Mouse (Mus musculus): ENCODE results near the gene Gm21677. TPM values are rescaled to one million over a fixed set of nuclear protein-coding genes. Genes with fewer than 3 reads are reported as not detected.
"Not testable (repeated sequence)": the region's sequence is repeated elsewhere in the genome, so short reads cannot be mapped to it uniquely, and the experiment has no call there.

Gene Gm21677
- polyA plus RNA-seq (2015; fragmentation: Nextera tagmentation; extraction: Ambion mirVana): not detected in 2 replicates

DNA sequence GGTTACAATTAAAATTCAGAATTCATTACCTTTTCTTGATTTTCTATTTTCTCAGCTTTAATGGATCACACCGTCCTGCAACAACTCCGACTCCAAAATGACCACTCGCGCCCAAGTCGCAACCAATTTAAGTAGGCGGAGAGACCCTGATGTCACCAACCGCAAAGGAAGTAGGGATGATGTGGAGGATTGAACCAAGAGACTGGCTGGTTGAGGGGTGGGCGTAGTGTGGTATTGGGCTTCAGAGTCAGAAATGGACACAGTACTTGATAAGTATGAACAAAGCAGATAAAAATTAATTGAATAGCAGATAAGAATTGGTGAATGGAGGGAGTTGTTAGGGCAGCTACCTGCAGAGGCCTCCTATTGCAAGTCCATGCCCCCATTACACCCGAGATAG, at the start of gene Gm21677:
TSS of gene Gm21677 (minus strand) at position 101 of the 400 bp plus-strand sequence.
- H3K27ac ChIP-seq; H3K4me2 ChIP-seq; H3K36me3 ChIP-seq (replicated peaks); H3K4me1 ChIP-seq; ATAC-seq (replicated peaks); H3K27me3 ChIP-seq (replicated peaks); H3K9me3 ChIP-seq; H3K4me3 ChIP-seq; H3K9ac ChIP-seq: not testable (repeated sequence)
- WGBS: no CpG with 5 or more reads among the region's 9 CpGs

- H3K4me1 ChIP-seq; H3K27ac ChIP-seq; H3K4me3 ChIP-seq; H3K36me3 ChIP-seq (replicated peaks); H3K4me2 ChIP-seq; H3K9ac ChIP-seq; H3K27me3 ChIP-seq (replicated peaks); ATAC-seq (replicated peaks); H3K9me3 ChIP-seq: not testable (repeated sequence)
- no CpG with 5 or more reads among the region's 9 CpGs for WGBS
Observed at GRCm38 (mm10) chrY:3345229-3345628, 39.0 kb upstream of the Gm21677 start, which contains the start of gene Gm21693. Gene Gm21693, minus strand, starts transcription at chrY:3345329.

- H3K9me3 ChIP-seq; H3K36me3 ChIP-seq (replicated peaks); H3K27me3 ChIP-seq (replicated peaks); H3K27ac ChIP-seq; H3K4me3 ChIP-seq; H3K9ac ChIP-seq; ATAC-seq (replicated peaks); H3K4me1 ChIP-seq; H3K4me2 ChIP-seq: not testable (repeated sequence)
- WGBS: 100% methylated on average over 1 of the region's 11 CpGs
Observed at GRCm38 (mm10) chrY:3340661-3341060, 34.4 kb upstream of the Gm21677 start.

Other genes starting within 250 kb of the Gm21677 start
- not detected in 2 replicates for gene Gm21693, start 38.9 kb upstream of the Gm21677 start, polyA plus RNA-seq (2015; fragmentation: Nextera tagmentation; extraction: Ambion mirVana)
- not detected in 2 replicates for gene Gm21704, start 103.7 kb upstream of the Gm21677 start, polyA plus RNA-seq (2015; fragmentation: Nextera tagmentation; extraction: Ambion mirVana)
- gene Gm21708, start 103.7 kb upstream of the Gm21677 start, polyA plus RNA-seq (2015; fragmentation: Nextera tagmentation; extraction: Ambion mirVana): not detected in 2 replicates